Mouse (Mus musculus) liver, embryonic 14.5 days (tissue): Measurements from ENCODE around the gene Appl2. TPM values are rescaled to one million over a fixed set of nuclear protein-coding genes. Genes with fewer than 3 reads are reported as not detected.

Source experiments
- ATAC-seq: fragments of 200-750 bp; cut with Nextera tagmentation; 2 replicates; pipeline ENCODE4 v1.8.0; 2017; ENCODE audit warnings: moderate number of reproducible peaks, mild to moderate bottlenecking, moderate library complexity; ENCODE audit not compliant: insufficient read depth
- DNase-seq, 3 experiments: peaks; one replicate each; pipeline ENCODE4 v3.0.0-alpha.2; 2012 to 2013; ENCODE audit warnings: low read depth in 3 of 3, low spot score in 3 of 3
- H3K27ac ChIP-seq: fragments of 300-500 bp; sonication (generic); 2 replicates; pipeline ENCODE4 v1.5.1; 2014; ENCODE audit warnings: moderate library complexity, mild to moderate bottlenecking, control low read depth, inconsistent platforms
- H3K27me3 ChIP-seq: fragments of 300-500 bp; sonication (generic); 2 replicates; pipeline ENCODE4 v1.6.1; 2014; ENCODE audit warnings: mild to moderate bottlenecking, low read length, moderate library complexity; ENCODE audit not compliant: control insufficient read depth, insufficient read depth
- H3K36me3 ChIP-seq: fragments of 300-500 bp; sonication (generic); replicated peaks from 2 replicates; pipeline ENCODE4 v1.6.1; 2014; ENCODE audit warnings: low read depth; ENCODE audit not compliant: control insufficient read depth, insufficient read depth
- H3K4me1 ChIP-seq, 2 experiments: fragments of 200-500 bp in 1 of 2; fragments of 300-500 bp in 1 of 2; sonication (generic) in 1 of 2; replicated peaks; 2 replicates each; pipeline ENCODE4 v1.6.1; 2012 to 2014; ENCODE audit warnings: antibody characterized with exemption in 1 of 2, inconsistent platforms in 1 of 2, low read length in 1 of 2; ENCODE audit not compliant: control insufficient read depth in 2 of 2, insufficient read depth in 2 of 2
- H3K4me2 ChIP-seq: fragments of 300-500 bp; sonication (generic); 2 replicates; pipeline ENCODE4 v1.6.1; 2014; ENCODE audit warnings: low read depth, mild to moderate bottlenecking, control low read depth, moderate library complexity
- H3K4me3 ChIP-seq, 2 experiments: fragments of 200-500 bp in 1 of 2; fragments of 300-500 bp in 1 of 2; sonication (generic) in 1 of 2; 2 replicates each; pipeline ENCODE4 v1.5.1; 2012 to 2014; ENCODE audit warnings: low read depth in 2 of 2, low read length in 2 of 2, mild to moderate bottlenecking in 2 of 2, control low read depth in 1 of 2, inconsistent platforms in 1 of 2, moderate library complexity in 1 of 2; ENCODE audit not compliant: insufficient read depth in 1 of 2
- H3K9ac ChIP-seq: fragments of 300-500 bp; sonication (generic); replicated peaks from 2 replicates; pipeline ENCODE4 v1.6.1; 2014; ENCODE audit warnings: mild to moderate bottlenecking, control low read depth, moderate library complexity
- H3K9me3 ChIP-seq: fragments of 300-500 bp; sonication (generic); 2 replicates; pipeline ENCODE4 v1.6.1; 2016; ENCODE audit warnings: low read length, mixed read lengths; ENCODE audit not compliant: control insufficient read depth
- CTCF ChIP-seq: IDR thresholded peaks from 2 replicates; pipeline ENCODE4 v1.5.1; 2016; ENCODE audit warnings: antibody characterized with exemption, low read depth, control low read depth
- EP300 ChIP-seq: IDR thresholded peaks from 2 replicates; pipeline ENCODE4 v1.6.1; 2016; ENCODE audit warnings: antibody characterized with exemption, low read depth
- WGBS: fragments of 180-500 bp; shearing (Covaris S2); extraction: QIAGEN DNeasy Blood & Tissue Kit; methylation state at CpG from one replicate; pipeline ENCODE4 v1.1.7; 2014; ENCODE audit not compliant: insufficient replicate concordance; 5-methylcytosine and 5-hydroxymethylcytosine counted together
- polyA plus RNA-seq, 2 experiments: library from polyadenylated mRNA; depleted of rRNA in 1 of 2; stranded (reverse) in 1 of 2; unstranded in 1 of 2; fragments of >200 nt; fragmentation: Nextera tagmentation in 1 of 2; extraction: Ambion mirVana in 1 of 2; gene quantifications; 2 replicates each; pipeline versions ENCODE4 v1.2.1 to v1.2.3; 2012 to 2014

Appl2 gene
- polyA plus RNA-seq, 2 experiments = 5.4 to 6.9 TPM

DNA sequence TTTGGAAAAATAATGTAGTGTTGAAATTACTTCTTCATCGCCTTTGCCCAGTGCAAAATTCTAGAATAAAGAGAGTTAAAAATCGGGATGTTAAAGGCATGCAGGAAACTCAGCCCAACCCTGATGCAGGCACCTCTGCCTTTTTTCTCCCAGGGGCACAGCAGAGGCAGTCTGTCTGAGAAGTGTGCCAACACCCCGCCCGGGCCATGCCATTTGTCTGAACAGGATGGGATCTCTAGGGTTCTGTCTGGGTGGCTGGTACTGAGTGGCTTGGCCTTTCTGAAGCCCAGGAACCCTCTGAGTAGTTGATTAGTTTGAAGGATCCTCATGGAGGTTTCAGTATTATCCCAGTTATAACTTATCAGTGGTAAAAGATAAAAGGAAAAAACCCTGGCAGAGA lies 20.3 kb downstream of the Appl2 start:
- Histone ChIP-seq H3K9ac (no peak overlapping the region), H3K9me3 (no peaks in the 10 kb centered on the region), H3K36me3 (no peaks in the 10 kb centered on the region), H3K27ac (no peak overlapping the region), H3K4me1 (no peaks in the 10 kb centered on the region), H3K27me3 (no peaks in the 10 kb centered on the region), H3K4me2 (no peak overlapping the region), H3K4me3 (no peak overlapping the region)
- no peak for ATAC-seq
- DNase-seq = no peak
- TF ChIP-seq EP300 (no peak), CTCF (no peak)
- WGBS = 68% methylated on average over 4 of the region's 4 CpGs

DNA sequence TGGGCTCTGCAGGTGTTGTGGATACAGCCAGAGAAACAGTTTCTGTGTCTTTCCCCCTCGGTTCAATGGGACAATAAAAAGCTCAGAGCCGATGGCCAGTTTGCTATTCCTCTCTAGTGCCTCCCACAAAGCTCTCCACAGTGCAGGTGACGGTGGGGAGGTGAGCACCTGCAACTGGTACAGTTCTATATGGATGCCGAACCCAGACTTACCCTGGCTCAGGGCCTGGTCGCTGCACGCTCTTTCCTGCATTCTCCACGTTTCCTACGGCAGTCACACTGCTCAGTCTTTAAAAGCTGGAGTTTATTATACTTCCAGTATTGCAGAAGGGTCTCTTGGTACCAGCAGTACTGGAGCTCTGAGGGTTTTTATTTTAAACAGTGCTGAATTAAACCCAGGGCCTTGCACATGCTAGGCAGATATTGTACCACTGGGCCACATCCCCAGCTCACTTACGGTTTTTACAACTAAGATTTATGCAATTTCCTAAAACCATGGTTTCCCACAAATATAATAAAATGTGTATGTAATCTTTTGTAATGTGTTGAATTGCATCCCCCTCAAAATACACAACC lies 21.3 kb downstream of the Appl2 start:
- no peak overlapping the region for H3K27ac ChIP-seq
- WGBS = 78% methylated on average over 9 of the region's 9 CpGs
- H3K4me3 ChIP-seq = no peak overlapping the region
- H3K9ac ChIP-seq = no peak overlapping the region
- no peaks in the 10 kb centered on the region for H3K36me3 ChIP-seq
- H3K27me3 ChIP-seq = no peaks in the 10 kb centered on the region
- H3K4me2 ChIP-seq = no peak overlapping the region
- TF ChIP-seq CTCF (no peak), EP300 (no peak)
- H3K4me1 ChIP-seq = no peaks in the 10 kb centered on the region
- H3K9me3 ChIP-seq = no peaks in the 10 kb centered on the region
- DNase-seq (no peak), ATAC-seq (no peak)

DNA sequence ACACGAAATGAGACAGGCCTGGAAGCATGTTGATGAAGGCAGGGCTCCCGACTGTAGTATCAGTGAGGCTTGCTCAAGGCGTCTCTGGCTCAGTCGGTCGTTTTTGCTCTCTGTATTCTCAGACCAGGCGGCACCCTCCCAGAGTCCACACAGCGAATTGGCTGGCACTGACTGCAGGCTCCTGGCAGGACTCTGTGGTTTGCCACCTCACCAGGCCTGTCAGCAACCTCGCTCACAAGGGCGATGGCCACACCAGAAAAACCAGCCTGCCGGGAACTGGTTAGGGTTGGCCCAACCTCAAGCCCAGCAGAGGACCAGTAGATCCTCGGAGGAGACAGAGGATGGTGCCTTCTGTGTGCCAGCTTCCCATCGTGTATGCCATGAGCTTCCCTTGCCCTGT lies 23.7 kb downstream of the Appl2 start:
- ATAC-seq (no peak), DNase-seq (no peak)
- Histone ChIP-seq H3K9me3 (no peaks in the 10 kb centered on the region), H3K9ac (no peak overlapping the region), H3K4me1 (no peaks in the 10 kb centered on the region), H3K36me3 (no peaks in the 10 kb centered on the region), H3K27ac (no peak overlapping the region), H3K27me3 (no peaks in the 10 kb centered on the region), H3K4me2 (no peak overlapping the region), H3K4me3 (no peak overlapping the region)
- 71% methylated on average over 12 of the region's 12 CpGs for WGBS
- TF ChIP-seq EP300 (no peak), CTCF (no peak)

DNA sequence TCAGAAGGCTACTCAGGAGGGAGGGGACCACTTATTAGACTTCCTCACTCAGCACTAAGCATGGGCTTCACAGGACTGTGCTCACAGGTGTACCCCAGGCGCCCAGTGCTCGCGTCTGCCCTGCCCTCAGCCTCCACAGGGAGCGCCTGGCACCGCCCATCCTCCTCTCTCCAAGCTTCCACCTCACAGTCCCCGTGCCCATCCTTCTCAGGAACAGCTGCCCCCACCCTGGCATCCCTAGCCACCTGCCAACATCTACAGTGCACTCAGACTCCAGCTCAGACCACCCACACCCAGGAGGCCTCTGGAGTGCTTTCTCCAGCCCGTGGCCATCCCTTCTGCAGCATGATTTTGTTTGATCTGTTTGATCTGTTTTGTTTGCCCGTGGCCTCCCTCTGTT lies 24.5 kb downstream of the Appl2 start:
- TF ChIP-seq EP300 (no peak), CTCF (no peak)
- Histone ChIP-seq H3K27ac (no peak overlapping the region), H3K4me2 (no peak overlapping the region), H3K36me3 (no peaks in the 10 kb centered on the region), H3K4me1 (no peaks in the 10 kb centered on the region), H3K9me3 (no peaks in the 10 kb centered on the region), H3K27me3 (no peaks in the 10 kb centered on the region), H3K9ac (no peak overlapping the region), H3K4me3 (no peak overlapping the region)
- no peak for DNase-seq
- ATAC-seq = no peak
- WGBS = 64% methylated on average over 8 of the region's 8 CpGs

DNA sequence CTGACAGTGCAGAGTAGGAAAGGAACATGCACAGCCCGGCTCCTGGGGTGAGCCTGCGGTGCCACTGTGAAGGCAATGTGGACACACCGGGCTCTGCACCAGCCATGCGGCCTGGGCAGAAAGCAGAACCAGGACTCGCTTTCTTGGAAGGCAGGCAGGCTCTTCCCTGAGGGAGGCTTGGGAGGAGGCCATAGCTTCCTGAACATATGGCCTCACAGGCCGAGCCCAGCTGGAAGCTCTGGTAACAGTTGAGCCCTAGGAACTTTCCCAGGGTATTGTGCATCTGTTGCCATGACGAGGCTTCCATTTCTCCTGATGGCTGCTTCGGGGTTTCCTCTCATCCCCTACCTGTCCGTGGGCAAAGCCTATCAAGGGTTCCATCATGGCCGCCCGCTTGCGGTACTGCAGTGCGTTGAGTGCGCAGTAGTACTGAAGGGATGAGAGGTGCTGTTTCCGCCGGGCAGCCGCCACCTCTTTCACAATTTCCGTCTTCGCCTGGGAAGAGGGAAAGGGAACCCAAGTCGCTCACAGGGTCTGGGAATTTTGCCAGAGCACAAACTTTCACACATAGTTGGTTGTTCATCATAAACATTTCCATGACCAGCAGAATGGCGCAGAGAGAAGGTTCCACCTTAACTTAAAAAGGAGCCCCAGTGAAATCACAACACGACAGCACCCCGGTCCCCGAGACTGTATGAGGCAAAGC lies 28.0 kb downstream of the Appl2 start:
- WGBS = 79% methylated on average over 24 of the region's 24 CpGs
- no peak overlapping the region for H3K4me3 ChIP-seq

More for the DNA sequence above, 28.0 kb downstream of the Appl2 start:
- Histone ChIP-seq H3K36me3 (no peaks in the 10 kb centered on the region), H3K9ac (no peak overlapping the region), H3K27ac (no peak overlapping the region), H3K9me3 (no peaks in the 10 kb centered on the region), H3K27me3 (no peaks in the 10 kb centered on the region), H3K4me2 (no peak overlapping the region), H3K4me1 (no peaks in the 10 kb centered on the region)
- ATAC-seq = no peak
- no peak for DNase-seq
- TF ChIP-seq EP300 (no peak), CTCF (no peak)
